Mouse (Mus musculus): ENCODE results near the gene Samt4.
"Not testable (repeated sequence)": the region's sequence is repeated elsewhere in the genome, so short reads cannot be mapped to it uniquely, and the experiment has no call there.

Gene Samt4

DNA sequence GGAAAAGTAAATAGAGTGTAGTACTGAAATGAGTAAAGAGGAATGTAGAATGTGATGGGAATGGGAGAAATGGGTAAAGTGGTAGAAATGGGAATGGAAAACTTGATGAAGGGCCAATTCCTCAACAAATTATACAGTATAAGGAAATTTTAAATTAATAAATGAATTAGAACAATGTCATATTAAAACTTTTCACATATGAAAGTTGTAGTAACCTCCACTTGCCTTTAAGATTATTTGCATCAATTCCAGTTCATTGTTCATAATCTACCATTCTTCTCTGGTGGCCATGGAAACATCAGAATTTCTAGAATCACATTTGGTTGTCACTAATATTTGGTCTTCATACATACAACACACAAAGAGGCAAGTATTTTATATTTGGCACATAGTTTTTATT is at the start of gene Samt4:
Gene Samt4, plus strand, starts transcription at position 301 of the 400 bp plus-strand sequence.
- no peak for DNase-seq (ENCODE audit: low spot score)

DNA sequence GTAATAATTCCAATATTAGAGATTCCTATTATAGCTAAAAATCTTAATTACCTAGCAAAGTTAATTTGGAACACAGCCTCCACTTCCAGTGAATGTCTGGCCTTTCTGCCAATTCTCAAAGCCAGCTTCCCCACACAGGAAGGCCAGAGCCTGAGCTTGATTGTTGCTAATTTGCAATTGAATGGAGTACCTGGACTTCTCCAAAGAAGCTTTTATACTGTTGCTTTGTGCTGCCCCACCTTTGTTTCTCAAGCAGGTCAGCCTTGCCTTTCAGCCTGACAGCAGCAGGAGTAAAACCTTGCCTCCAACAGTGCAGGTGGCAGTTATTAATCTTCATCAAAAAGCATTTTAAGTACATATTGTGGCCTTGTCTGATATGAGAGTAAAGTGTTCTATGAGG is 38.1 kb upstream of the Samt4 start:
- DNase-seq (ENCODE audit: low spot score) = not testable (repeated sequence)

DNA sequence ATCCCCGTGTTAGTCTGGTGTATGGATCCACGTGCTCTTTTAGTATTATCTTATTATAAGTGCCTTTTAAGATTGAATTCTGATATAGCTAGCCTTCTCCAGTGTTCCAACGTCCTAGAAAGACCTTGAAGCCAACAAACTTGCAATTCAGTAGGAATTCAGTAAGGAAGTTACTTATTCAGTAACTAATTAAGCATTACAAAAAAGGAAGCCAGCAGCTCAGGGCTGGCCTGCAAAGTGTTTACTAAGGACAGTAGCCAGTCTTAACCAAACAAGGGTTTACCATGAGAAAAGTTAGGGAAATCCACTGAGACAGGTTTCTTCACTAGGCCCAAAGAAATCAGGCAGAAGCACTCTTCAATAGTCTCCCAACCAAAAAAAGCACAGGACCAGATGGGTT is 13.4 kb upstream of the Samt4 start:
- DNase-seq (ENCODE audit: low spot score) = not testable (repeated sequence)
